Comparison of ENCODE assay signal across 1 mouse cellular context in genomic region chr5:129942073-129942939, GRCm38 (mm10).
TF ChIP-seq lines count a peak whose summit lies in the region.

No protein-coding gene starts in this region.

TF ChIP-seq in CH12.LX, 34 proteins besides CTCF, POLR2A, EP300 and RAD21:
- TF ChIP-seq SIN3A (IDR thresholded peaks at IDR 0.05; ENCODE audit: low read length), result peak; percentile 32; the same call in 1 of the 2 replicates
